9 mouse cellular contexts compared by ENCODE assay signal in the genomic region with DNA sequence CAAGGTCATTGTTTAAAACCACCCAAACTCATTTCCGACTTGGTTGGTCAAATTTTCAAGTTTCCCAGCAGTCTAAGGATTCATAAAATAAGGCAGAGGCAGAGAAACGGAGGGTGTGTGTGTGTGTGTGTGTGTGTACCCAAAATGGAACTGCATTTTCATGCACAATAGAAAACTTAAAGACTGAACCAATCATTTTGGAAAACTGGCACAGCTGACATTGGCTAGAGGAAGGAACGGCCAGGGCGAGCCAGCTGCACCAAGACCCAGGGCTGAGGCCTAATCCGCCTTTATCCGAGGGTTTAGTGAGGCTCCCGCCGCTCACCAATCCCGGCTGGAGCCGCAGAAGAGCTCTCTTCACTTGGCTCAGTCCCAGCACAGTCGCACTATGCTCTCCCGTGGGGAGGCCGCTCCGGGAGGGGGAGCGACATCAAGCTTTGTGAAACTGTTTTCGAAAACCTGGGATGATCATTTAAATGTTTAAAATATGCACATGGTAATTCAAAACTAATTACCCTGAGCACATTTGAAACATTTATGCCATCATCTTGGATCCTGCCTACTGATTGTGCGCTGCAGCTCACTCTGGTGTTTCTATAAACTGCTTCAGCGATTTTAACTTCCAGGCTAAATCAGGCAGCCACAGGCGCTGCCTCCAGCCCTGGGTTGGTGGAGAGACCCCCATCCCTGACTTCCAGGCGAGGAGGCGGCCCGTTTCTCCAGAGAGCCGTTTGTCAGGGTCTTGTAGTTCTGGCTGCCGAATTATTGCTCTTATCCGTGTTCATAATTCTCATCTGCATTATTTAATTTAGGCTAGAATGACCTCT. TPM values are rescaled to one million over a fixed set of nuclear protein-coding genes. Genes with fewer than 3 reads are reported as not detected.
DNase-seq lines count a peak whose midpoint lies in the region; ATAC-seq and TF ChIP-seq lines count a peak whose summit lies in the region.
"Had no signal": no experiment of that assay in that cellular context is flagged by ENCODE, and none has a peak within 500 bp of the region (broad histone marks: within the 10 kb centered on the region; RNA-seq: fewer than 3 reads in every experiment).

No protein-coding gene starts in this region.

- TF ChIP-seq POLR2A in cortical plate, adult 2 months (IDR thresholded peaks at IDR 0.05; ENCODE audit: extremely low read depth, insufficient read depth, low read length) = no peak

- ATAC-seq in heart, embryonic 14.5 days (ENCODE audit: insufficient number of reproducible peaks, insufficient read depth, low FRiP score, low read depth) = no peak
- ATAC-seq in hindbrain, embryonic 16.5 days = no peak

- H3K4me3 ChIP-seq in heart, embryonic 14.5 days (ENCODE audit: control insufficient read depth in 1 of 2, insufficient read depth in 1 of 2, low read depth in 1 of 2, low read length in 2 of 2) = no peak overlapping the region
- no peak overlapping the region for H3K4me3 ChIP-seq in cortical plate, adult 2 months (ENCODE audit: insufficient read depth, low read length)
- 0 out of 2 replicates have a peak overlapping the region, but pooled peaks have one; percentile 5 for H3K4me3 ChIP-seq in hindbrain, embryonic 16.5 days (ENCODE audit: low read length)
- H3K4me3 ChIP-seq in midbrain, embryonic 10.5 days = peak overlapping the region; percentile 34

- peak overlapping the region; percentile 58 for H3K9ac ChIP-seq in heart, embryonic 14.5 days (ENCODE audit: low read length)
- peak overlapping the region; percentile 52 for H3K9ac ChIP-seq in hindbrain, embryonic 16.5 days (ENCODE audit: low read depth, low read length)

- H3K27ac ChIP-seq in heart, embryonic 14.5 days (replicated peaks in 1 of 2; ENCODE audit: control insufficient read depth in 1 of 2, insufficient read depth in 1 of 2, low read depth in 2 of 2, low read length in 2 of 2) = peak overlapping the region; percentile 51 to 70
- peak overlapping the region; percentile 90 for H3K27ac ChIP-seq in cortical plate, adult 2 months (ENCODE audit: insufficient read depth, low read length)
- peak overlapping the region; percentile 58 for H3K27ac ChIP-seq in hindbrain, embryonic 16.5 days (ENCODE audit: low read depth, low read length)
- H3K27ac ChIP-seq in midbrain, embryonic 10.5 days (replicated peaks) = peak overlapping the region; percentile 77

- H3K4me2 ChIP-seq in heart, embryonic 14.5 days (ENCODE audit: low read length) = peak overlapping the region; percentile 48
- peak overlapping the region; percentile 42 for H3K4me2 ChIP-seq in hindbrain, embryonic 16.5 days (ENCODE audit: low read length)

- no peaks in the 10 kb centered on the region for H3K9me3 ChIP-seq in heart, embryonic 14.5 days (ENCODE audit: control insufficient read depth, low read length)
- H3K9me3 ChIP-seq in hindbrain, embryonic 16.5 days (ENCODE audit: control insufficient read depth, low read length) = no peaks in the 10 kb centered on the region
- no peaks in the 10 kb centered on the region for H3K9me3 ChIP-seq in midbrain, embryonic 10.5 days (replicated peaks)

- intact Hi-C loops in heart, postnatal 10 days (cut with DNase I) = loop anchor here (1.0 to 2.0 kb wide), 3 partner anchors 37 to 113 kb away; partner anchors contain the start of genes Ovca2 and Rtn4rl1

- no peak for TF ChIP-seq CTCF in cortical plate, adult 2 months (IDR thresholded peaks at IDR 0.05; ENCODE audit: extremely low read depth, insufficient read depth, low read length)

- peaks cover 51 to 77% of the 10 kb centered on the region in 2 experiments for H3K4me1 ChIP-seq in heart, embryonic 14.5 days (ENCODE audit: control insufficient read depth in 2 of 2, insufficient read depth in 2 of 2, low read length in 2 of 2)
- H3K4me1 ChIP-seq in cortical plate, adult 2 months (ENCODE audit: control insufficient read depth, insufficient read depth, low read length) = peaks cover 11% of the 10 kb centered on the region
- H3K4me1 ChIP-seq in hindbrain, embryonic 16.5 days (ENCODE audit: control insufficient read depth, insufficient read depth, low read depth, low read length) = peaks cover 34% of the 10 kb centered on the region
- H3K4me1 ChIP-seq in midbrain, embryonic 10.5 days = peaks cover 41% of the 10 kb centered on the region

- no peaks in the 10 kb centered on the region for H3K36me3 ChIP-seq in heart, embryonic 14.5 days (ENCODE audit: control insufficient read depth, insufficient read depth, low read length)
- no peaks in the 10 kb centered on the region for H3K36me3 ChIP-seq in hindbrain, embryonic 16.5 days (ENCODE audit: control insufficient read depth, insufficient read depth, low read length)
- no peaks in the 10 kb centered on the region for H3K36me3 ChIP-seq in midbrain, embryonic 10.5 days

- DNase-seq in heart, postnatal 10 days = no peak
- DNase-seq in midbrain, embryonic 10.5 days (ENCODE audit: low spot score) = peak; percentile 69
- DNase-seq in B cell, adult 2 months = no peak
- no peak for DNase-seq in thymus, postnatal 10 days (ENCODE audit: low spot score in 2 of 2)
- DNase-seq in spleen, postnatal 10 days (ENCODE audit: low spot score in 2 of 2) = no peak

- 25% methylated on average over 25 of the region's 25 CpGs for WGBS in heart, embryonic 14.5 days
- WGBS in hindbrain, embryonic 16.5 days = 17% methylated on average over 25 of the region's 25 CpGs
- 16% methylated on average over 25 of the region's 25 CpGs for WGBS in midbrain, embryonic 10.5 days

- H3K27me3 ChIP-seq in heart, embryonic 14.5 days (ENCODE audit: control insufficient read depth, insufficient read depth, low read length) = no peaks in the 10 kb centered on the region
- H3K27me3 ChIP-seq in hindbrain, embryonic 16.5 days (replicated peaks; ENCODE audit: control insufficient read depth, insufficient read depth, low read length) = no peaks in the 10 kb centered on the region
- peaks cover 39% of the 10 kb centered on the region for H3K27me3 ChIP-seq in midbrain, embryonic 10.5 days (ENCODE audit: low read depth, poor library complexity, severe bottlenecking)
- H3K27me3 ChIP-seq: Patski had no signal

RNA-seq across cellular contexts. Expression of gene Rpa1, which starts 56.5 kb away (rescaled TPM):
- polyA plus RNA-seq in heart, embryonic 14.5 days (2014; fragmentation: Nextera tagmentation; extraction: Ambion mirVana) = 82.8 and 87.4 TPM in 2 replicates
- total RNA-seq in heart, postnatal 10 days (2021) = 10 to 100 TPM; 82.4 to 90.0 TPM
- 31.6 and 36.1 TPM in 2 replicates for polyA plus RNA-seq in cortical plate, adult 2 months (2012; rRNA removed)
- 50.8 and 69.0 TPM in 2 replicates for polyA plus RNA-seq in hindbrain, embryonic 16.5 days (2015; fragmentation: Nextera tagmentation; extraction: Ambion mirVana)
- 179 and 197 TPM in 2 replicates for polyA plus RNA-seq in midbrain, embryonic 10.5 days (2016; fragmentation: Nextera tagmentation; extraction: Ambion mirVana)

RNA-seq across cellular contexts. Expression of gene Smyd4, which starts 56.6 kb away (rescaled TPM):
- polyA plus RNA-seq in heart, embryonic 14.5 days (2014; fragmentation: Nextera tagmentation; extraction: Ambion mirVana) = 13.8 and 15.2 TPM in 2 replicates
- 1 to 10 TPM; 4.9 to 7.4 TPM for total RNA-seq in heart, postnatal 10 days (2021)
- polyA plus RNA-seq in cortical plate, adult 2 months (2012; rRNA removed) = 9.5 and 10.0 TPM in 2 replicates
- 17.5 and 18.8 TPM in 2 replicates for polyA plus RNA-seq in hindbrain, embryonic 16.5 days (2015; fragmentation: Nextera tagmentation; extraction: Ambion mirVana)
- polyA plus RNA-seq in midbrain, embryonic 10.5 days (2016; fragmentation: Nextera tagmentation; extraction: Ambion mirVana) = 17.5 and 19.5 TPM in 2 replicates

Comparison
In these comparisons a context has a peak if more than half of its experiments do, and no peak if none do; other contexts are left out.
1. H3K4me3 ChIP-seq: peak in hindbrain, embryonic 16.5 days (single experiment) and midbrain, embryonic 10.5 days (single experiment); none in heart, embryonic 14.5 days (0 of 2) and cortical plate, adult 2 months (single experiment).
2. Peak in every context shown above with its lines, with median percentiles within 50 percentile points of each other: H3K27ac ChIP-seq.